Mouse (Mus musculus): ENCODE data around the gene Trim2.

- TF ChIP-seq POLR2A (IDR thresholded peaks at IDR 0.05; ENCODE audit: control insufficient read depth, low read depth, low read length) (no peak), CTCF (IDR thresholded peaks at IDR 0.05; ENCODE audit: control insufficient read depth, insufficient read depth, insufficient replicate concordance, low read depth, low read length) (no peak)
Observed at GRCm38 (mm10) chr3:84220326-84220725, 86.4 kb downstream of the Trim2 start.

Data from testis, adult 2 months (tissue).